Mouse (Mus musculus): ENCODE results near the gene Ccl22. TPM values are rescaled to one million over a fixed set of nuclear protein-coding genes. Genes with fewer than 3 reads are reported as not detected.

Gene Ccl22
- polyA plus RNA-seq (2015; fragmentation: Nextera tagmentation; extraction: Ambion mirVana) = 0.14 TPM in 1 of 2 replicates, not detected in the other

DNA sequence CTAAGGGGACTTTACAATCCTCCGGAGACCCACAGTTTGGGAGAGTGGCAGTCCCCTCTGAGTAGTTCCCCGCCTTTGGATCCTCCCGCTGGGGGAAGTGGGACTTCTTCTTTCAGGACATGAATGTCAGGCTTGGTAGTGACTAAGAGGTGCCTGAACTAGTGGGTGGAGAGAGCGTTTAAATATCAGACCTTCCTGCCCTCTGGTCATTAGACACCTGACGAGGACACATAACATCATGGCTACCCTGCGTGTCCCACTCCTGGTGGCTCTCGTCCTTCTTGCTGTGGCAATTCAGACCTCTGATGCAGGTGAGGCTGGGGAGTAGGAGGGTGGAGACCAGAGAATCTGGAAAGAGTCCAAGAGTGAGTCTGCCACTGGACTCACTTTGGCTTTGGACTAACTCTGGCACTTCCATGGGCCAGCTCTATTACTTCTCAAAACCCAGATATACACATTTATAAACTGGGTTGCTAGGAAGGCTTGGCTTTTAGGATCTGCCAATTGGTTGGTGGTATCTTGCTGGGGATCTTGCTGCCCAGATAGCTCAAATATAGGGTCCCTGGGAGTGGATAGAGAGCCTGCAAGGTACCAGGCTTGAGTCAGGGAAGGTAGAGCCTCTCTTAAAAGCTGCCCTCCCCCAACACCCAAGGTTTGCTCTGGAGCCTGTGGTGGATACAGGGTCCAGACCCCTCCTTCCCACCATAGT lies at the start of gene Ccl22:
Gene Ccl22 (plus strand): TSS at position 115 of the 709 bp plus-strand sequence.
- no peak for ATAC-seq (replicated peaks)
- WGBS = 90% methylated on average over 7 of the region's 7 CpGs

GRCm38 (mm10) chr8:94695994-94696384 lies 49.4 kb upstream of the Ccl22 start, which contains the start of gene Pllp:
Pllp (minus strand) TSS chr8:94696278.
- H3K4me3 ChIP-seq = peak within 1 kb of the TSS; percentile 45
- peaks cover 25% of the 10 kb centered on the region for H3K4me1 ChIP-seq
- peak within 1 kb of the TSS; percentile 22 for H3K9ac ChIP-seq
- peak; percentile 79 for ATAC-seq (replicated peaks)
- H3K27me3 ChIP-seq (replicated peaks) = peaks cover 50% of the 10 kb centered on the region
- H3K9me3 ChIP-seq = no peaks in the 10 kb centered on the region
- H3K4me2 ChIP-seq = peak within 1 kb of the TSS; percentile 79
- no peaks in the 10 kb centered on the region for H3K36me3 ChIP-seq (replicated peaks)
- H3K27ac ChIP-seq = no peak within 1 kb of the TSS
- WGBS = under 1% methylated on average over 41 of the region's 41 CpGs

More for the DNA sequence above, at the start of gene Ccl22:
- no peaks in the 10 kb centered on the region for H3K27me3 ChIP-seq (replicated peaks)
- no peak within 1 kb of the TSS for H3K27ac ChIP-seq
- H3K4me3 ChIP-seq = no peak within 1 kb of the TSS
- H3K4me1 ChIP-seq = no peaks in the 10 kb centered on the region
- no peaks in the 10 kb centered on the region for H3K36me3 ChIP-seq (replicated peaks)
- no peaks in the 10 kb centered on the region for H3K9me3 ChIP-seq
- no peak within 1 kb of the TSS for H3K9ac ChIP-seq
- no peak within 1 kb of the TSS for H3K4me2 ChIP-seq

DNA sequence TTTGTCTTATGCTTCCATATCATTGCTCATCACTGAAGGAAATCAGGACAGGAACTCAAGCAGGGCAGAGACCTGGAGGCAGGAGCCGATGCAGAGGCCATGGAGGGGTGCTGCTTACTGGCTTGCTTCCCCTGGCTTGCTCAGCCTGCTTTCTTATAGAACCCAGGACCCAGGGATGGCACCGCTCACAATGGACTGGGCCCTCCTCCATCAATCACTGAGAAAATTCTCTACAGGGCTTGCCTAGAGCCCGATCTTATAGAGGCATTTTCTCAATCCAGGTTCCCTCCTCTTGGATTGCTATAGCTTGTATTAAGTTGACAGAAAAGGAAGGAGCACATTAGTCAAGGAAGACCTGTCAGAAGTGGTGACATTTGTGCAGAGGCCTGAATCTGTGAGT lies 48.8 kb upstream of the Ccl22 start:
- Histone ChIP-seq H3K27ac (no peak overlapping the region), H3K4me1 (peaks cover 25% of the 10 kb centered on the region), H3K4me2 (peak overlapping the region; percentile 79), H3K4me3 (peak overlapping the region; percentile 45; the same call in 1 of the 2 replicates), H3K9ac (no peak overlapping the region), H3K36me3 (replicated peaks) (no peaks in the 10 kb centered on the region), H3K27me3 (replicated peaks) (peaks cover 50% of the 10 kb centered on the region), H3K9me3 (no peaks in the 10 kb centered on the region)
- WGBS = 69% methylated on average over 3 of the region's 3 CpGs
- ATAC-seq (replicated peaks) = no peak

GRCm38 (mm10) chr8:94697956-94698355 lies 47.4 kb upstream of the Ccl22 start:
- Histone ChIP-seq H3K27me3 (replicated peaks) (peaks cover 45% of the 10 kb centered on the region), H3K27ac (no peak overlapping the region), H3K9me3 (no peaks in the 10 kb centered on the region), H3K4me2 (no peak overlapping the region), H3K9ac (no peak overlapping the region), H3K4me3 (no peak overlapping the region), H3K4me1 (peaks cover 25% of the 10 kb centered on the region), H3K36me3 (replicated peaks) (no peaks in the 10 kb centered on the region)
- WGBS = 84% methylated on average over 6 of the region's 6 CpGs
- no peak for ATAC-seq (replicated peaks)

DNA sequence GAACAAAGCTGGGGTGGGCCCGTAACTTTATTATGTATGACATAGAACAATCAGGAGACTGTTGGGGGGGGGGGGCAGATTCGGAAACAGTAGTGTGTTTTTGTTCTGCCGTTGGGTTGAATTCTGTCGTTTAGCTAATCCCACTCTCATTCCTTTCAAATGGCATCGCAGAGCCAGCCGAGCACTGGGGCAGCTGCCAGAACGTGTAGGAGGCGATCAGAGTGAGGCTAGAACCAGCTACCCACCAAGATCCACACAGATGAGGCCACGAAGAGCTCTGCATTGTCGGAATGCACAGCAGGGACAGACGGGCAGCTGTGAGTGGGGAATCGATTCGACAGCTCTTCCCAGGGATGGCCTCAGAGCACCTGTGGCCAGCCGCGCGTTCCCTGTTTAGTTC lies 46.0 kb upstream of the Ccl22 start:
- Histone ChIP-seq H3K36me3 (replicated peaks) (no peaks in the 10 kb centered on the region), H3K27ac (no peak overlapping the region), H3K4me3 (no peak overlapping the region), H3K9me3 (no peaks in the 10 kb centered on the region), H3K4me1 (peaks cover 21% of the 10 kb centered on the region), H3K4me2 (no peak overlapping the region), H3K9ac (no peak overlapping the region), H3K27me3 (replicated peaks) (peaks cover 34% of the 10 kb centered on the region)
- WGBS = 49% methylated on average over 16 of the region's 16 CpGs
- ATAC-seq (replicated peaks) = no peak

DNA sequence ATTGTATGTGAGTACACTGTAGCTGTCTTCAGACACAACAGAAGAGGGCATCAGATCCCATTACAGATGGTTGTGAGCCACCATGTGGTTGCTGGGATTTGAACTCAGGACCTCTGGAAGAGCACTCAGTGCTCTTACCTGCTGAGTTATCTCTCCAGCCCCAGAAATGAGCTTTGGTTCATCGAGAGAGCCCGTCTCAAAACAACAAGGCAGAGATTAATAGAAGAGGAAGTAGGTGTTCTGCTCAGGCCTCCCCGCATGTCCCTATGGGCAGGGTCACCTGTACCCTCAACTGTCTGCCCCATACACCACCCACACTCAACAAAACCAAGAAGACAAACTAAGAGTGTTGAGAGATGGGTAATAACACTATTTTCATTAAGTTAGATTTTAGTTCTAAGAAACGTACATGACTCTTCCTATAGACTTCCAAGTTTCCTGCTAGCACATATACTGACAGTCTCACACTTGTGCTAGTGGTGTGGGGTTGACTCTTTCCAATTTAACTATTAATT lies 44.9 kb upstream of the Ccl22 start:
- Histone ChIP-seq H3K9ac (no peak overlapping the region), H3K27me3 (replicated peaks) (peaks cover 24% of the 10 kb centered on the region), H3K9me3 (no peaks in the 10 kb centered on the region), H3K36me3 (replicated peaks) (no peaks in the 10 kb centered on the region), H3K4me2 (no peak overlapping the region), H3K27ac (no peak overlapping the region), H3K4me1 (peaks cover 10% of the 10 kb centered on the region), H3K4me3 (no peak overlapping the region)
- 88% methylated on average over 4 of the region's 4 CpGs for WGBS
- ATAC-seq (replicated peaks) = no peak

DNA sequence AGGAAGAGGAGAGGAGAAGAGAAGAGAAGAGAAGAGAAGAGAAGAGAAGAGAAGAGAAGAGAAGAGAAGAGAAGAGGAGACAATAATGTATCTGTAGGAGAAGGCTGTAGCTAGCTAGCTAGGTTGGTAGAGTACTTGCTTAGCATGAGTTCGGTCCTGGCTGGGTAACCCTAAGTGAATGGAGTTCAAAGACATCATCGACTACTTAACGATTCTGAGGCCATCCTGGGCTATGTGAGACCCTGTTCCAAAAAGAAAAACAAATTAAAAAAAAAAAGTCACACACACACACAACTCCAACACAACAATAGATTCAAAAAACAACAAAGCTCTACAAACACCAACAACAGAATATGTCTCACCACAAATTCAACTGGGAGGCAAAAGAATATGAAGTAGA lies 43.2 kb upstream of the Ccl22 start:
- Histone ChIP-seq H3K4me2 (no peak overlapping the region; the same call in 1 of the 2 replicates), H3K36me3 (replicated peaks) (no peaks in the 10 kb centered on the region), H3K4me3 (no peak overlapping the region), H3K4me1 (0 out of 2 replicates have a peak, but pooled peaks cover 3% of the 10 kb centered on the region), H3K9me3 (no peaks in the 10 kb centered on the region), H3K27ac (0 out of 2 replicates have a peak overlapping the region, but pooled peaks have one; percentile 82), H3K27me3 (replicated peaks) (peaks cover 7% of the 10 kb centered on the region), H3K9ac (no peak overlapping the region)
- WGBS = 76% methylated on average over 3 of the region's 3 CpGs
- no peak for ATAC-seq (replicated peaks)

GRCm38 (mm10) chr8:94702844-94703813 lies 42.3 kb upstream of the Ccl22 start:
- ATAC-seq (replicated peaks) = peak; percentile 89
- H3K4me2 ChIP-seq = peak overlapping the region; percentile 46
- H3K36me3 ChIP-seq (replicated peaks) = no peaks in the 10 kb centered on the region
- H3K4me3 ChIP-seq = peak overlapping the region; percentile 46
- H3K9me3 ChIP-seq = no peaks in the 10 kb centered on the region
- H3K27ac ChIP-seq = peak overlapping the region; percentile 82
- H3K4me1 ChIP-seq = 0 out of 2 replicates have a peak, but pooled peaks cover 3% of the 10 kb centered on the region
- H3K9ac ChIP-seq = peak overlapping the region; percentile 42
- under 1% methylated on average over 35 of the region's 35 CpGs for WGBS
- 0 out of 2 replicates have a peak, but pooled peaks cover under 1% of the 10 kb centered on the region for H3K27me3 ChIP-seq (replicated peaks)

GRCm38 (mm10) chr8:94703972-94704668 lies 41.3 kb upstream of the Ccl22 start:
- under 1% methylated on average over 35 of the region's 35 CpGs for WGBS
- Histone ChIP-seq H3K27me3 (replicated peaks) (no peaks in the 10 kb centered on the region), H3K36me3 (replicated peaks) (no peaks in the 10 kb centered on the region), H3K4me1 (0 out of 2 replicates have a peak, but pooled peaks cover 3% of the 10 kb centered on the region), H3K4me3 (peak overlapping the region; percentile 53), H3K27ac (peak overlapping the region; percentile 88), H3K4me2 (peak overlapping the region; percentile 63), H3K9me3 (no peaks in the 10 kb centered on the region), H3K9ac (peak overlapping the region; percentile 59)
- ATAC-seq (replicated peaks) = peak; percentile 94

DNA sequence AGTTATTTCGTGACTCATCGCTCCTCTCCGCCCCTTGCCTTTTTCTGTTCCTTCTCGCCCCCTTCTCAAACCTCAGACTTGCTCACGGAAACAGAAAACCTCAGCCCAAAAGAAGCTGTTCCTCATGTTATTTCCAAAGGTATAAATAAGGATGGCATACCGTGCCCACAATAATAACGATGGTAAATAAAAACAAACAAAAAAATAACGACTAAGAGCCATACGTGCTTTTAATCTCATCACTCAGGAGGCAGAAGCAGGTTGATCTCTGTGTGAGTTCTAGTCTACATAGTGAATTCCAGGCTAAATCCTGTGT lies 40.8 kb upstream of the Ccl22 start:
- Histone ChIP-seq H3K4me2 (peak overlapping the region; percentile 63), H3K9me3 (no peaks in the 10 kb centered on the region), H3K4me3 (peak overlapping the region; percentile 53), H3K27me3 (replicated peaks) (no peaks in the 10 kb centered on the region), H3K36me3 (replicated peaks) (no peaks in the 10 kb centered on the region), H3K4me1 (0 out of 2 replicates have a peak, but pooled peaks cover 3% of the 10 kb centered on the region), H3K27ac (peak overlapping the region; percentile 88), H3K9ac (peak overlapping the region; percentile 59)
- WGBS = 16% methylated on average over 9 of the region's 9 CpGs
- ATAC-seq (replicated peaks) = no peak

DNA sequence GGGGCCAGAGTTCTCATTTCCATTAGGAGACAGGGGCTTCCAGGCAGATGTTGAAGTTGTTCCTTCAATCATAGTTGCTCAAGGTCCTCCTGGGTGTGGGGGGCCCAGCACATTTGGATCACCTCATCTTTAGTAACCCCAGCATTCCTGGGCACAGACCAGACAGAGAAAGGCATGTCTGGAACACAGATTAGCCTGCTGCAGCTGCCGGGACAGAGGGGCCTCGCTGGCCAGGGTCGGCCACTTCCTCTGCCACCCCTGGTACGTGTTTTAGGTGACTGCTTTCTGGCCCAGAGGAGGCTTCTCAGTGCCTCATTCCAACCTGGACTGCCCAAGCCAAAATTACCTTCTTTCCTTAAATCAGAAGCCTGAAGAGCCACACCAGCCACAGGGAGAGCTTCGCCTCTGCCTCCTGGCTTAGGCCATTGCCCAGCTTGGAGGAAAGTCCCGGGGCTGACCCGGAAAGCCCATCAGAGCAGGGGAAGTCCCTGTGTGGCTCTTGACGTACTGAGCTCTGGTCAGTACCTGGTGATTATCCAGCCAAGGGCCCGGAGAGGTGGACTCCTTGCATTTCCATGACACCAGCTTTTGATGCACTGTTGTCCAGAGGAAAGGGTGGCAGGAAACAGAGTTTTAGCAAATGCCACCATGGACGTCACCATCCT lies 39.7 kb upstream of the Ccl22 start:
- Histone ChIP-seq H3K4me3 (no peak overlapping the region), H3K4me2 (no peak overlapping the region), H3K36me3 (replicated peaks) (no peaks in the 10 kb centered on the region), H3K9ac (no peak overlapping the region), H3K27me3 (replicated peaks) (no peaks in the 10 kb centered on the region), H3K9me3 (no peaks in the 10 kb centered on the region), H3K4me1 (0 out of 2 replicates have a peak, but pooled peaks cover 3% of the 10 kb centered on the region), H3K27ac (no peak overlapping the region)
- WGBS = 83% methylated on average over 10 of the region's 10 CpGs
- no peak for ATAC-seq (replicated peaks)
